Mouse (Mus musculus): ENCODE data around the gene Nup107. TPM values are rescaled to one million over a fixed set of nuclear protein-coding genes. Genes with fewer than 3 reads are reported as not detected.
A peak's percentile ranks its signal among the peaks of the same experiment; 100 is the strongest.

The Nup107 gene
- polyA plus RNA-seq, 1 experiment from 2014 or later, result 69.7 TPM

GRCm38 (mm10) chr10:117798436-117799035 lies 6.0 kb upstream of the Nup107 start:
- H3K4me1 ChIP-seq, result no peaks in the 10 kb centered on the region
- H3K9me3 ChIP-seq (replicated peaks), result no peaks in the 10 kb centered on the region
- H3K36me3 ChIP-seq, result no peaks in the 10 kb centered on the region
- no peak overlapping the region for H3K9ac ChIP-seq
- no peaks in the 10 kb centered on the region for H3K27me3 ChIP-seq
- H3K27ac ChIP-seq, result no peak overlapping the region
- 89% methylated on average over 6 of the region's 6 CpGs for WGBS
- H3K4me2 ChIP-seq (replicated peaks), result no peak overlapping the region
- ATAC-seq (ENCODE audit: low FRiP score), result no peak
- no peak overlapping the region for H3K4me3 ChIP-seq

- Histone ChIP-seq H3K27ac (no peak overlapping the region), H3K4me1 (no peaks in the 10 kb centered on the region), H3K4me3 (no peak overlapping the region), H3K36me3 (no peaks in the 10 kb centered on the region), H3K9me3 (replicated peaks) (no peaks in the 10 kb centered on the region), H3K9ac (no peak overlapping the region), H3K4me2 (replicated peaks) (no peak overlapping the region), H3K27me3 (no peaks in the 10 kb centered on the region)
- 78% methylated on average over 7 of the region's 7 CpGs for WGBS
- ATAC-seq (ENCODE audit: low FRiP score), result no peak
These were observed 5.2 kb upstream of the Nup107 start for GRCm38 (mm10) chr10:117797684-117798083.

- no peaks in the 10 kb centered on the region for H3K27me3 ChIP-seq
- H3K4me1 ChIP-seq, result no peaks in the 10 kb centered on the region; the same call in 1 of the 2 replicates
- H3K36me3 ChIP-seq, result no peaks in the 10 kb centered on the region
- H3K4me2 ChIP-seq (replicated peaks), result no peak overlapping the region
- 90% methylated on average over 12 of the region's 12 CpGs for WGBS
- H3K27ac ChIP-seq, result no peak overlapping the region
- ATAC-seq (ENCODE audit: low FRiP score), result no peak
- H3K9me3 ChIP-seq (replicated peaks), result no peaks in the 10 kb centered on the region
- H3K9ac ChIP-seq, result no peak overlapping the region
- no peak overlapping the region for H3K4me3 ChIP-seq
These were observed 4.6 kb upstream of the Nup107 start for GRCm38 (mm10) chr10:117797106-117797505.

GRCm38 (mm10) chr10:117796181-117796580 lies 3.7 kb upstream of the Nup107 start:
- Histone ChIP-seq H3K4me2 (replicated peaks) (no peak overlapping the region), H3K36me3 (no peaks in the 10 kb centered on the region), H3K27ac (no peak overlapping the region), H3K4me1 (peaks cover 9% of the 10 kb centered on the region), H3K9me3 (replicated peaks) (no peaks in the 10 kb centered on the region), H3K27me3 (no peaks in the 10 kb centered on the region), H3K4me3 (no peak overlapping the region), H3K9ac (no peak overlapping the region)
- WGBS, result 94% methylated on average over 7 of the region's 7 CpGs
- no peak for ATAC-seq (ENCODE audit: low FRiP score)

- no peak overlapping the region for H3K4me2 ChIP-seq (replicated peaks)
- ATAC-seq (ENCODE audit: low FRiP score), result no peak
- H3K36me3 ChIP-seq, result no peaks in the 10 kb centered on the region
- H3K27me3 ChIP-seq, result no peaks in the 10 kb centered on the region
- no peaks in the 10 kb centered on the region for H3K9me3 ChIP-seq (replicated peaks)
- peaks cover 12% of the 10 kb centered on the region for H3K4me1 ChIP-seq
- H3K4me3 ChIP-seq, result no peak overlapping the region
- H3K27ac ChIP-seq, result no peak overlapping the region
- H3K9ac ChIP-seq, result no peak overlapping the region
- 82% methylated on average over 4 of the region's 4 CpGs for WGBS
These were observed 2.7 kb upstream of the Nup107 start for GRCm38 (mm10) chr10:117795206-117795605.

- Histone ChIP-seq H3K9ac (no peak overlapping the region), H3K27ac (no peak overlapping the region), H3K4me1 (peaks cover 12% of the 10 kb centered on the region), H3K4me3 (no peak overlapping the region), H3K9me3 (replicated peaks) (no peaks in the 10 kb centered on the region), H3K36me3 (no peaks in the 10 kb centered on the region), H3K27me3 (no peaks in the 10 kb centered on the region), H3K4me2 (replicated peaks) (peak overlapping the region; percentile 56)
- 82% methylated on average over 11 of the region's 11 CpGs for WGBS
- ATAC-seq (ENCODE audit: low FRiP score), result no peak
These were observed 1.0 kb upstream of the Nup107 start for GRCm38 (mm10) chr10:117793436-117794030.

- 93% methylated on average over 2 of the region's 2 CpGs for WGBS
- no peak for ATAC-seq (ENCODE audit: low FRiP score)
- peaks cover 17% of the 10 kb centered on the region for H3K36me3 ChIP-seq
- H3K4me1 ChIP-seq, result peaks cover 12% of the 10 kb centered on the region
- 0 out of 2 replicates have a peak overlapping the region, but pooled peaks have one; percentile 87 for H3K4me3 ChIP-seq
- no peaks in the 10 kb centered on the region for H3K27me3 ChIP-seq
- no peak overlapping the region for H3K27ac ChIP-seq
- H3K4me2 ChIP-seq (replicated peaks), result no peak overlapping the region
- no peak overlapping the region for H3K9ac ChIP-seq
- H3K9me3 ChIP-seq (replicated peaks), result no peaks in the 10 kb centered on the region
These were observed 1.4 kb downstream of the Nup107 start for GRCm38 (mm10) chr10:117791171-117791470.

GRCm38 (mm10) chr10:117790421-117791170 lies 1.9 kb downstream of the Nup107 start:
- 94% methylated on average over 17 of the region's 17 CpGs for WGBS

GRCm38 (mm10) chr10:117790011-117790410 lies 2.5 kb downstream of the Nup107 start:
- no peak overlapping the region for H3K4me3 ChIP-seq
- no peaks in the 10 kb centered on the region for H3K27me3 ChIP-seq
- H3K27ac ChIP-seq, result no peak overlapping the region
- H3K4me2 ChIP-seq (replicated peaks), result no peak overlapping the region
- no peaks in the 10 kb centered on the region for H3K9me3 ChIP-seq (replicated peaks)
- ATAC-seq (ENCODE audit: low FRiP score), result no peak
- H3K9ac ChIP-seq, result no peak overlapping the region
- H3K36me3 ChIP-seq, result peaks cover 24% of the 10 kb centered on the region
- WGBS, result 94% methylated on average over 1 of the region's 1 CpGs
- peaks cover 12% of the 10 kb centered on the region for H3K4me1 ChIP-seq

More at GRCm38 (mm10) chr10:117790421-117791170, 1.9 kb downstream of the Nup107 start:
- Histone ChIP-seq H3K4me1 (peaks cover 12% of the 10 kb centered on the region), H3K4me3 (no peak overlapping the region), H3K27ac (no peak overlapping the region), H3K27me3 (no peaks in the 10 kb centered on the region), H3K4me2 (replicated peaks) (no peak overlapping the region), H3K9me3 (replicated peaks) (no peaks in the 10 kb centered on the region), H3K9ac (no peak overlapping the region), H3K36me3 (peaks cover 21% of the 10 kb centered on the region)
- no peak for ATAC-seq (ENCODE audit: low FRiP score)

- H3K4me3 ChIP-seq, result no peak overlapping the region
- WGBS, result 94% methylated on average over 7 of the region's 7 CpGs
- H3K9ac ChIP-seq, result no peak overlapping the region
- H3K4me2 ChIP-seq (replicated peaks), result no peak overlapping the region
- H3K36me3 ChIP-seq, result peaks cover 64% of the 10 kb centered on the region
- H3K9me3 ChIP-seq (replicated peaks), result no peaks in the 10 kb centered on the region
- H3K27me3 ChIP-seq, result no peaks in the 10 kb centered on the region
- H3K4me1 ChIP-seq, result no peaks in the 10 kb centered on the region
- ATAC-seq (ENCODE audit: low FRiP score), result no peak
- H3K27ac ChIP-seq, result no peak overlapping the region
These were observed 7.9 kb downstream of the Nup107 start for GRCm38 (mm10) chr10:117784646-117785045.

GRCm38 (mm10) chr10:117783786-117784420 lies 8.6 kb downstream of the Nup107 start:
- H3K36me3 ChIP-seq, result peaks cover 68% of the 10 kb centered on the region
- 95% methylated on average over 13 of the region's 13 CpGs for WGBS
- ATAC-seq (ENCODE audit: low FRiP score), result no peak

GRCm38 (mm10) chr10:117782491-117783260 lies 9.8 kb downstream of the Nup107 start:
- Histone ChIP-seq H3K9ac (no peak overlapping the region), H3K4me3 (no peak overlapping the region), H3K9me3 (replicated peaks) (no peaks in the 10 kb centered on the region), H3K36me3 (peaks cover 73% of the 10 kb centered on the region), H3K4me2 (replicated peaks) (no peak overlapping the region), H3K27ac (no peak overlapping the region), H3K4me1 (no peaks in the 10 kb centered on the region), H3K27me3 (no peaks in the 10 kb centered on the region)
- no peak for ATAC-seq (ENCODE audit: low FRiP score)
- 96% methylated on average over 14 of the region's 14 CpGs for WGBS

More at GRCm38 (mm10) chr10:117783786-117784420, 8.6 kb downstream of the Nup107 start:
- Histone ChIP-seq H3K27ac (no peak overlapping the region), H3K9me3 (replicated peaks) (no peaks in the 10 kb centered on the region), H3K4me2 (replicated peaks) (no peak overlapping the region), H3K4me3 (no peak overlapping the region), H3K4me1 (no peaks in the 10 kb centered on the region), H3K9ac (no peak overlapping the region), H3K27me3 (no peaks in the 10 kb centered on the region)

Measured in hindbrain, embryonic 12.5 days (tissue).